Mouse (Mus musculus): ENCODE data around the gene Tcta. TPM values are rescaled to one million over a fixed set of nuclear protein-coding genes. Genes with fewer than 3 reads are reported as not detected.
"Not testable (repeated sequence)": the region's sequence is repeated elsewhere in the genome, so short reads cannot be mapped to it uniquely, and the experiment has no call there.

The Tcta gene
- total RNA-seq, 4 experiments from 2014 or later: 31.7 to 39.2 (median 36.8) TPM

- DNase-seq (ENCODE audit: low spot score in 2 of 2): no peak
Observed at GRCm38 (mm10) chr9:108271941-108272340, 34.0 kb downstream of the Tcta start.

- not testable (repeated sequence) for DNase-seq (ENCODE audit: low spot score in 2 of 2)
Observed at GRCm38 (mm10) chr9:108268701-108269100, 37.3 kb downstream of the Tcta start.

- DNase-seq (ENCODE audit: low spot score in 2 of 2): no peak
Observed at GRCm38 (mm10) chr9:108267691-108268090, 38.3 kb downstream of the Tcta start.

DNA sequence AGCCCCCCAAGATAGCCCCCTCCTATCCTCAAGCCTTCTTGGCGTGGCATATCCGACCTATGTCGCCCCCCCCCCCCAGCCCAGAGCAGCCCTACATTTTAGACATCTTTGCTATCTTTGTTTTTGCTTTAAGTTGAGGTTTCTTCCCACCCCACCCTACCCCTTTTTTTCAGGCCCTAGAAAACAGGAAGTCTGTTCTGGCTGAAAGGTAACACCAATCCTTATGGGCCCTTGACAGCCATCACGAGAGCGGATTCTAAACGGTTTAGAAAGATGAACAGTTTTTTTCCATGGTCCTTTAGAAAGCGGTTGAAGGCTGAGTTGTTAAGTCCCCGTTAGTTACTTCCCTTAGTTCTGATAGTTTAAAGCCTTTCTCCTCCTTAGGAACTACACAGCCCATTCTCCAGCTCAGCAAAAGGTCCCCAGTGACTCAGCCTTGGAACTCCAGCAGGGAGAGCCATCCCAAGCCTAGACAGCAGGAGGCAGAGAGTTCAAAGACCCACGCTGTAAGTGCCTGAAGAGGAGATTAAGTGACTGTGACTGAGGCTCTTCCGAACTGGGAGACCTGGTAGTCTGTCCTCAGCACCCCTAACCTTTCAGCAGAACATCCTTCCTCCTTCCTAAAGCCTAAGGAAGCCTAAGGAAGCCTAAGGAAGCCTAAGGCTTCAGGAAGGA, 39.6 kb downstream of the Tcta start:
- DNase-seq (ENCODE audit: low spot score in 2 of 2): no peak

- DNase-seq (ENCODE audit: low spot score in 2 of 2): no peak
Observed at GRCm38 (mm10) chr9:108264191-108264921, 41.6 kb downstream of the Tcta start.

DNA sequence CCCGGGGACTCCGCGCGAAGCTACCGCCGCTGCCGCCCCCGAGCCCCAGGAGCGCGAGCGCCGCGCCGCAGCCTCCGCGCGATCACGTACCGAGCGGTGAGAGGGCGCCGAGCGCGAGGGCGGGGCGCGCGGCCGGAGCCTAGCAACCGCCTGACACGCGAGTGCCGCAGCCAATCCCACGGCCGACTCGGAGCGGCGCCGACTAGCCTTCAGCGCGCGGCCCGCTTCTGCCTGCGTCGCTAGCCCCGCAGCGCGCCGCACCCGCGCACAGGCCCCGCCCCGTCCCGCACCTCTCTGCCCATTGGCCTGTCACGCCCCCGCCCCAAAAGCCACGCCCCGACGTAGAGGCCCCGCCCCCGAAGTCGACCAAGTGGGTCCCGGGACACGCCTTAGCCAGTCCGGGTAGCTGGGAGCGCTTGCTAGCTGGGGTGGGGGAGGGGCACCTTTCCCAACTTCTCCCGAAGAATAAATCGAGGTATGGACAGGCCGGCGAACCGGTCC, 42.2 kb downstream of the Tcta start, which contains the start of gene Dag1:
Gene Dag1 (minus strand): TSS at position 269 of the 501 bp plus-strand sequence.
- peak; percentile 95 to 97 for DNase-seq (ENCODE audit: low spot score in 2 of 2)

GRCm38 (mm10) chr9:108263131-108263681, 42.8 kb downstream of the Tcta start:
- DNase-seq (ENCODE audit: low spot score in 2 of 2): peak; percentile 14 to 28

DNA sequence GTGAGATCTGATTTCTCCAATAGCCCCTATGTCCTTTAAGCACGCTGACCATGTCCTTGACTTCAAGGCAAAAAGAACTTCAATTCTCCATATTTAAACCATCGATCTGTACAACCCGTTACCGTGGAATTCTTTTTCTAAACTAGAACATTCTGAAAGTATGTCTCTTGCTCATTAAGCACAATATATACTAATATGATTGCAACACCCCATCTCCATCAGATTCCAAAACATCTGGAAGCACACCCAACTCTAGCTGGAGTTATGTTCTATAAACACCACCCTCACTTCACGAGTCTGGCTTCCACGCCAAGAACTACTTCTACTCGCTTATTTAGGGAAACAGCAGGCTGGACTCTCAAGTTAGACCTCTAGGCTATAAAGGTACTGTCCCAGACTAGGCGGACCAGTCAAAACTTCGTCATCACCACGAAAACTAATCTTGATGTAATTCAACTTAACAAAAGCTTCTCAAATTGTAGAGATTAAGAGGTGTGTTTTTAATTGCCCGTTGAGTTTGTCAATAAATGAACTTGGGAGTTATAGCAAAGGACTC, 43.4 kb downstream of the Tcta start:
- DNase-seq (ENCODE audit: low spot score in 2 of 2): no peak

DNA sequence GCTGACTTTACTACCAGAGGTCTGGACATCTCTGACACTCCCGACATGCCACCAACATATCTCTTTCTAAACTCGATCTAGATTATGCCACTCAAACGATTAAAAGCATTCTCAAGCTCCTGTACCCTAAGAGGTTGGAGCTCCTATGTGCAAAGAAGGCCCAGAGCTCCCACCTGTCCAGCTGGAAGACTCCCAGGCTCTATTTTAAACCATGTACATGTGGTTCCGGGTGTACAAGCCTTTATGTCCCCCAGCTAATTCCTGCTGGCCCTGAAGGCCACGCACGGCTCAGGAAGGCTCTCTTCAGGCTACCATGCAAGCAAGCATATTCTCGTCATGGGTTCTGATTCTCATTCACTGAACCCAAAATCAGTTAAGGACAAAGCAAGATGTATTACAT, 44.1 kb downstream of the Tcta start:
- no peak for DNase-seq (ENCODE audit: low spot score in 2 of 2)

- no peak for DNase-seq (ENCODE audit: low spot score in 2 of 2)
Observed at GRCm38 (mm10) chr9:108260526-108260925, 45.4 kb downstream of the Tcta start.

Other genes starting within 250 kb of the Tcta start
- gene Mst1, start 225.7 kb downstream of the Tcta start, total RNA-seq (2022): not detected
- gene Rnf123, start 222.8 kb downstream of the Tcta start, total RNA-seq (2022): 100 to 1,000 TPM in 3 of 4 experiments, 10 to 100 TPM in 1; 89.0 to 123 (median 115) TPM
- gene Apeh, start 211.6 kb downstream of the Tcta start, total RNA-seq (2022): 10 to 100 TPM; 33.9 to 45.8 (median 35.5) TPM
- 100 to 1,000 TPM; 192 to 224 (median 203) TPM for gene Bsn, start 115.8 kb downstream of the Tcta start, total RNA-seq (2022)
- gene Dag1, start 42.2 kb downstream of the Tcta start, total RNA-seq (2022): 10 to 100 TPM; 70.4 to 75.9 (median 73.9) TPM
- 100 to 1,000 TPM; 106 to 131 (median 116) TPM for gene Nicn1, start 15.7 kb downstream of the Tcta start, total RNA-seq (2022)
- gene Amt, start 9.3 kb downstream of the Tcta start, total RNA-seq (2022): 10 to 100 TPM; 30.1 to 37.2 (median 34.8) TPM
- 100 to 1,000 TPM; 157 to 186 (median 166) TPM for gene Rhoa, start within 50 bp of the Tcta start, total RNA-seq (2022)
- gene Gpx1, start 32.7 kb upstream of the Tcta start, total RNA-seq (2022): 100 to 1,000 TPM in 1 of 4 experiments, 10 to 100 TPM in 3; 57.7 to 113 (median 78.2) TPM
- gene Usp4, start 41.7 kb upstream of the Tcta start, total RNA-seq (2022): 100 to 1,000 TPM; 102 to 124 (median 112) TPM
- gene 1700102P08Rik, start 86.6 kb upstream of the Tcta start, total RNA-seq (2022): 1 to 10 TPM; 1.3 to 2.1 (median 1.9) TPM
- under 1 TPM; 0.11 to 0.26 (median 0.15) TPM for gene Ccdc36, start 122.3 kb upstream of the Tcta start, total RNA-seq (2022)
- gene BC048562, start 130.3 kb upstream of the Tcta start, total RNA-seq (2022): not detected
- 10 to 100 TPM; 31.3 to 44.7 (median 36.6) TPM for gene Ccdc71, start 154.4 kb upstream of the Tcta start, total RNA-seq (2022)
- gene Klhdc8b, start 155.4 kb upstream of the Tcta start, total RNA-seq (2022): 10 to 100 TPM; 22.0 to 32.0 (median 24.2) TPM
- gene Lamb2, start 173.6 kb upstream of the Tcta start, total RNA-seq (2022): 10 to 100 TPM; 28.9 to 46.8 (median 34.7) TPM
- 100 to 1,000 TPM; 144 to 189 (median 157) TPM for gene Usp19, start 184.4 kb upstream of the Tcta start, total RNA-seq (2022)
- gene Qars, start 201.5 kb upstream of the Tcta start, total RNA-seq (2022): 10 to 100 TPM; 84.0 to 96.5 (median 89.4) TPM
- 100 to 1,000 TPM; 141 to 150 (median 146) TPM for gene Qrich1, start 210.6 kb upstream of the Tcta start, total RNA-seq (2022)

All from layer of hippocampus, adult 8-10 months (tissue).